Mouse (Mus musculus) myocyte (in vitro differentiated cells): ENCODE measurements around the gene Mvb12b.

ENCODE experiments used
- CEBPB ChIP-seq: IDR thresholded peaks from 2 replicates; pipeline ENCODE4 v1.6.1; 2011; ENCODE audit warnings: mild to moderate bottlenecking, moderate library complexity; ENCODE audit not compliant: poor library complexity, insufficient read depth, severe bottlenecking
- E2F4 ChIP-seq: IDR thresholded peaks from one replicate; pipeline ENCODE4 v1.6.1; 2011; ENCODE audit warnings: mild to moderate bottlenecking, control low read depth, moderate library complexity; ENCODE audit not compliant: insufficient read depth
- MAX ChIP-seq: IDR thresholded peaks from one replicate; pipeline ENCODE4 v1.6.1; 2011; ENCODE audit warnings: low read depth, mild to moderate bottlenecking, control low read depth
- MYOD1 ChIP-seq, 3 experiments: IDR thresholded peaks; one replicate each; pipeline ENCODE4 v1.6.1; 2011; ENCODE audit warnings: control low read depth in 2 of 3, low read depth in 2 of 3, mild to moderate bottlenecking in 2 of 3, moderate library complexity in 1 of 3; ENCODE audit not compliant: insufficient read length in 2 of 3, control insufficient read depth in 1 of 3
- MYOG ChIP-seq, 3 experiments: IDR thresholded peaks; one replicate each; pipeline ENCODE4 v1.6.1; 2011; ENCODE audit warnings: control low read depth in 2 of 3, low read depth in 2 of 3, mild to moderate bottlenecking in 2 of 3; ENCODE audit not compliant: insufficient read length in 2 of 3, control insufficient read depth in 1 of 3, insufficient read depth in 1 of 3
- POLR2A ChIP-seq: IDR thresholded peaks from one replicate; pipeline ENCODE4 v1.6.1; 2011; ENCODE audit warnings: low read depth, mild to moderate bottlenecking, control low read depth, moderate library complexity; ENCODE audit not compliant: insufficient read length
- POLR2AphosphoS2 ChIP-seq: IDR thresholded peaks from one replicate; pipeline ENCODE4 v1.6.1; 2011; ENCODE audit warnings: low read depth, control low read depth; ENCODE audit not compliant: insufficient read length
- SRF ChIP-seq: IDR thresholded peaks from one replicate; pipeline ENCODE4 v1.6.1; 2011; ENCODE audit warnings: low read depth; ENCODE audit not compliant: control insufficient read depth, insufficient read length
- TCF12 ChIP-seq: IDR thresholded peaks from one replicate; pipeline ENCODE4 v1.6.1; 2011; ENCODE audit warnings: mild to moderate bottlenecking, control low read depth; ENCODE audit not compliant: poor library complexity, insufficient read depth, severe bottlenecking
- TCF3 ChIP-seq: IDR thresholded peaks from one replicate; pipeline ENCODE4 v1.6.1; 2011; ENCODE audit warnings: low read depth, control low read depth; ENCODE audit not compliant: insufficient read length
- USF1 ChIP-seq: IDR thresholded peaks from one replicate; pipeline ENCODE4 v1.6.1; 2011; ENCODE audit warnings: low read depth, mild to moderate bottlenecking, control low read depth, moderate library complexity

- TF ChIP-seq CEBPB: no peak
- no peak for TF ChIP-seq USF1
- TF ChIP-seq POLR2A: no peak
- TF ChIP-seq E2F4: no peak
- TF ChIP-seq MYOG (IDR thresholded peaks at IDR 0.05; ENCODE audit: control insufficient read depth in 1 of 3, insufficient read depth in 1 of 3, insufficient read length in 2 of 3, low read depth in 2 of 3): no peak
- no peak for TF ChIP-seq TCF12
- no peak for TF ChIP-seq MYOD1 (IDR thresholded peaks at IDR 0.05; ENCODE audit: control insufficient read depth in 1 of 3, insufficient read length in 2 of 3, low read depth in 2 of 3)
- TF ChIP-seq MAX: no peak
- no peak for TF ChIP-seq POLR2AphosphoS2
- no peak for TF ChIP-seq SRF
- no peak for TF ChIP-seq TCF3
These were observed 45.8 kb downstream of the Mvb12b start for GRCm38 (mm10) chr2:33841980-33842379.
